Mouse (Mus musculus) ovary, postnatal 36 days (tissue): ENCODE results near the gene Ndufv2.

Experiments used
- DNase-seq: peaks from one replicate; pipeline ENCODE4 v3.0.0; 2022; ENCODE audit warnings: low spot score, mixed read lengths

Gene Ndufv2

DNA sequence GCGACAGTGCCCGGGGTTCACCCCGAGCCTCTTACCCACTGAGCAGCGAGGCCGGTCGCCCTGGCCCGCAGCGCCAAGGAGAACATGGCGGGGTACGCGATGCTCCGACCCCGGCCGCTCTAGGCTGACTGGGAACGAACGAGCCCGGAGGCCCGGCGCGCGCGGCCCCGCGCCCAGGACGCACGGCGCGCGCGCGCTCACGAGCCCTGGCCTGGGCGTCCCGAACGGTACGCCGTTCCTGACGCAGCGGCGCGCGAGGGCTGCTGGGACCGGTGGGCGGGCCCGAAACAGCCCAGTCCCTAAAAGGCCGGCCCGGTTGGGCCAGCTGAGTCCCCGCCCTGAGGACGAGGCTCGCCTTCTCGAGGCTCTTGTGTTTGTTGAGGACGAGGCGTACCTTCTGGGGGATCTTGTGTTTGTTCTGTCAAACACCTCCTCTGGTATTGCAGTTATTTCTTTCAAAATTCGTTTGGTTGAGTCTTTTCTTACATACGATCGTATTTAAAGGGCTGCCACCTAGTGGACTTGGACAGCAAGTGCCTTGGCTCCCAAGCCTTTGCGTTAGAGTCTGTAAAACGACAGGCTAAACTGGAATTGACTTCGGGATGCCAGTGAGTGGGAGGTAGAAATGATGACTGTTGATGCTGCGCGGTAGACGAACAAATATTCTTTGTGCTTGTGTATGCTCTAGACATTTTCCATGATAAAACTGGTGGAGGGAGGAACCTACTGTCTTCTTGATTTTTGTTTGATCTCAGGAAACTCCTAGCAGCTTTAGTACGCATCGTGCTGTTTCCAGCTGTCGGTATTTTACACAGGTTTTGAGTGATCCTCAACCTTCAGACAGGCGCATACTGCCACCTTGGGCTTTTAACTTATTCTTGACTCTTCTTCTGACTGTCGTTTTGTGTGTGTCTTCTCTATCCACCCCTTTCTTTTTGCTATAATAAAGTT, at the start of gene Ndufv2:
Gene Ndufv2, minus strand, starts transcription at position 180 of the 951 bp plus-strand sequence.
- DNase-seq = peak; percentile 93

- no peak for DNase-seq
Measured at GRCm38 (mm10) chr17:66131212-66131611, 29.9 kb upstream of the Ndufv2 start.

GRCm38 (mm10) chr17:66130371-66130770, 29.0 kb upstream of the Ndufv2 start:
- DNase-seq = no peak

GRCm38 (mm10) chr17:66125211-66125610, 23.9 kb upstream of the Ndufv2 start:
- no peak for DNase-seq

DNA sequence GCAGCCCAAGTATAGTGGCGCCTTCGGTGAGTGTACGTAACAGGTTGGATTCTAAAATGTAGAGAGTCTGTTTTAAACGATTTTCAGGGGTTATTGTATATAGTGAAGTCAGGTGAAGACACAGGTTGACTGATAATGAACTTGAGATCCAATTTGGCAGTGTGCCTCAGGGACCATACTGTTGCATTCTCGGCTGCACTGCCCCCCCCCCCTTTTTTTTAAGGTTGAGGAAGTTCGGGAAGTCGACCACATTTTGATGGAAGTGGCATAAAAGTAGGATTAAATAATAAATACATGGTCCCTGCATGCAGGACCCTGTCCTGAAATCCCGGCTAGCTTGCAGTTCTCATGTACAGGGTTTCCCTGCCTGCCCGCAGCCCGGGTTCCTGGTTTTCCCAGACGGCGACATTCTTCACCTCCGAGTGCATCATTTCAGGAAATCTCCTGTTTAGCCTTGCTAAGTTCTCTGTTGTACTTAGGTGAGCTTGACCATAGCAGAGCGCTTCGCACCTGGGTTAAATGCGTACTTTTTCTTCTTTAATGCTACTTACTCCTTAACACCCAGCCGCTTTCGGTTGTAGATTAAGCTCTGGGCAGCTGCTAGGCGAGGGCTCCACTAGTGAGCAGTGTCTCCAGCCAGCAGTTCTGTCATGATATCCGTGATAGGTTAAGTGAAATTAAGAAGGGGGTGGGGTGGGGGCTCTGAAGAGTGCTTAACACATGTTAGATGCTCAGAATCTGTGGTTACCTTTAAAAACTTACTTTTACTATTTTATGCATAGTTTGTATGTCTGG, 22.7 kb upstream of the Ndufv2 start:
- DNase-seq = no peak

- peak; percentile 95 for DNase-seq
Measured at GRCm38 (mm10) chr17:66123066-66123815, 21.9 kb upstream of the Ndufv2 start, which contains the start of gene Ddx11. Gene Ddx11 (plus strand): TSS chr17:66123520.

GRCm38 (mm10) chr17:66120701-66121100, 19.3 kb upstream of the Ndufv2 start:
- DNase-seq = no peak

- no peak for DNase-seq
Measured at GRCm38 (mm10) chr17:66118991-66119390, 17.6 kb upstream of the Ndufv2 start.

DNA sequence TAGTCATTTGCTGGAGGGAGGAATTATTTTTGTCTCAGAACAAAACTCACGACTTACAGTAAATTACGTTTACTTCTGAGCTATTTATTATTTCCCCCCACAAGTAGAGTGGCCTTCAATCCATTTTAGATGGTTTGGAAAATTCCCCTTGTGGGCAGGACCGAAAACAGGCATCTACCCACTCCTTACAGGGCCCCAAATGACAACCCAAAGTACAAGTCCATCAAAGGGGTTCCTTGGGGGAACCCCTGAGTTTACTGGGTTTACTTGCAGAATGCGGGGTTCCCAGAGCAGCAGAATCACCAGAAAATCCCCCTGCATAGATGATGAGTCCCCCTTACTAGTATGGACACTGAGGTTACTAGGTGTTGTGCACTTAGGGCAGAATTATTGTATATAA, 10.8 kb upstream of the Ndufv2 start:
- no peak for DNase-seq

- DNase-seq = peak; percentile 86
Measured at GRCm38 (mm10) chr17:66111402-66111959, 10.1 kb upstream of the Ndufv2 start, which contains the start of gene Washc1. Gene Washc1 (plus strand): TSS chr17:66111545.

DNA sequence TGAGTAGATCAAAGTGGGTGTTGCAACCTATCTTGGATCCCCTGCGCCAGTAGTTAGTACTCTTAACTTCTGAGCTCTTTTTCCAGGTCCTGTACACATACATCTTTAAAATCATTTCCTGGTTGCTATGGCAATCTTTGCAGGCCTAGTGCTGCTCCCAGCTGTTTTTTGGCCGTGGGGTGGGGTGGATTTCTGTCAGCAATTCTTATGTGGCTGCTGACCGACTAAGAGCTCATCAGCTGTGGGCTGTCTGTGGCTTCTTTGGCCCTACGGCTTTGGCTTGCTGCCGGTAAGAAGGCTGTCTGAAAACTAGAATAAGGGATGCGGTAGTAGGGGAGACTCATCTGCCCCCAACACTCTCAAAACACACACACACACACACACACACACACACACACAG, 9.4 kb upstream of the Ndufv2 start:
- DNase-seq = no peak

DNA sequence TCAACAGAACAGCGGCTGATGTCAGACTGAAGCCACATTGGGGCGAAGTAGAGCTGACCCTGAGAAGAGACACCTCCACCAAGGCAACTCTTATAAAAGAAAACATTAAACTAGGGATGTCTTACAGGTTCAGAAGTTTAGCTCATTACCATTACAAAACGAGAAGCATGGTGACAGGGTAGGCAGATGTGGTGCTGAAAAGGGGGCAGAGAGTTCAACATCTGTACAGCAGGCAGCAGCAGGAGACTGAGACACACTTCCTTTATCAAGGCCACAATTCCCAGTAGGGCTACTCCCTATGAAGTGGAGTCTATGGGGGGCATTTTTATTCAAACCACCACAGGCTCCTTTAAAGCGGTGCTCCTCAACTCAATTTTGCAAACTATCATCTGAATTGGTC, 6.8 kb upstream of the Ndufv2 start:
- no peak for DNase-seq

DNA sequence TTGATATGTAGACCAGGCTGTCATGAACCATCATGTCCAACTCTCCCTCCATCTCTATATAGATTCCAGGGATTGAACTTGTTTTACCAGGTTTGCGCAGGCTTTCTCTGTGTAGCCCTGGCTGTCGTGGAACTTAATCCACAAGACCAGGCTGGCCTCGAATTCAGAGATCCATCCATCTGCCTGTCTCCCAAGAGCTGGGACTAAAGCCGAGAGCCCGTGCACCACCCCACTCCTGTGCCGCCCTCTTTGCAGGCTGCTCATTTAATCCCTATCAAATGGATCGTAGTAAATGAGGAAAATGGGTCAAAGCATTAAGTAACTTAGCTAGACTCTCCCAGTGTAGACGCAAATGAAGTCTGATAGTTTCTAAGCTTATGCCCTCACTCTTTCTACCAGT, 6.1 kb upstream of the Ndufv2 start:
- no peak for DNase-seq

- peak; percentile 43 for DNase-seq
Measured at GRCm38 (mm10) chr17:66106601-66107267, 5.4 kb upstream of the Ndufv2 start.

- no peak for DNase-seq
Measured at GRCm38 (mm10) chr17:66104076-66104475, 2.7 kb upstream of the Ndufv2 start.

GRCm38 (mm10) chr17:66100566-66101379, 586 bp downstream of the Ndufv2 start:
- DNase-seq = no peak

GRCm38 (mm10) chr17:66092664-66093063, 8.7 kb downstream of the Ndufv2 start:
- no peak for DNase-seq

DNA sequence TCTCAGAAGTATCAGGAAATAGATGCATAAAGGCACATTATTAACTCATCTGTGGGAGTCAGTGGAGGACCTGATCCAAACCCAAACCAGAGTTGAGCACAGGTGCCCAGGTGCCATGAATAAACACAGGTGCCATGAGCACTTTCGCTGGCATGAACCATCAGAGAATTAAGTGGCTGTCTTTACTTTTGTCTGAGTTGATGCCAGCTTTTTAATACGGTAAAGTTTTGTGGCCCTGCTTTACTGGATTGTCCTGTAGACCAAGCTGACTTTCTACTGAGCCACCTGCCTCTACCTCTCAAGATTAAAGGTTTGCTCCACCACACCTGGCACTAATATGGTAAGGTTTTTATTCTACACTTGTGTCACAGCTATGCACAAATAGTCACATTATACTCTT, 9.3 kb downstream of the Ndufv2 start:
- DNase-seq = no peak

DNA sequence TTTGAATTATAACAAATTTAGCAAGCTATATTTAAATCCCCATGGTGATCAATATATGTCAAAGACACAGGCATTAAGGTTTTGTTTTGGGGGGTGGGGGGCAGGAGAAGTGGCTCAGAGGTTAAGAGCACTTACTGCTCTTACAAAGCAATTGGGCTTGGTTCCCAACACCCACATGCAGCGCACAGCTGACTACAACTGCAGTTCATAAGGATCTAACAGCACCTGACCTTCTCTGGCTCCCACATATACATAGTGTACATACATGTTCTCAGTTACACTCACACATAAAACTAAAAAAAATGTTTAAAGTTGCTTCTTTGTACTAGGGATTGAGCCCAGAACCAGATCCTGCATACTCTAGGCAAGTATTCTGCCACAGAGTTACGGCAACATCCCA, 10.0 kb downstream of the Ndufv2 start:
- no peak for DNase-seq

DNA sequence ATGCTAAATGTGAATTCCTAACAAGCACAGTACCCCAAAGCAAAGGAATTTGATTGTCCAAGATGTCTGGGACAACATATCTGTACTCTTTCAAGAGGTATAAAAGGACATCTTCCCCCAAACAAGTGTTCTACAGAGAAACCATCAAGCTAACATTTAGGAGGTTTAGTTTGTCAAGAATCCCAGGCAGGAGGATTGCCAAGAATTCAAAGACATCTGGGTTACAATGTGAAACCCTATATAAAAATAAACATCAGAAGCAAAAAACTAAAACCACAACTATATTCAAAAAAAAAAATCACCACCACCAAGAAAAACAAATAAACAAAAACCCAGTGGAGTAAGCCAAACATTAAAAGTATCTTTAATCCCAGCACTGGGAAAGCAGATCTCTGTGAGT, 11.1 kb downstream of the Ndufv2 start:
- no peak for DNase-seq
